Comparison of ENCODE assay signal across 14 mouse cellular contexts in genomic region chr6:97882931-97883330, GRCm38 (mm10).
DNase-seq lines count a peak whose midpoint lies in the region; ATAC-seq and TF ChIP-seq lines count a peak whose summit lies in the region.
"Had no signal": no experiment of that assay in that cellular context is flagged by ENCODE, and none has a peak within 500 bp of the region (broad histone marks: within the 10 kb centered on the region; RNA-seq: fewer than 3 reads in every experiment).

No protein-coding gene starts in this region.

- H3ac ChIP-seq in myocyte (ENCODE audit: control insufficient read depth, insufficient read length), result no peak overlapping the region

- no peaks in the 10 kb centered on the region for H3K9me3 ChIP-seq in heart, embryonic 12.5 days (replicated peaks)
- H3K9me3 ChIP-seq: midbrain, embryonic 12.5 days; neural tube, embryonic 12.5 days had no signal

- H3K9ac ChIP-seq in heart, embryonic 12.5 days, result no peak overlapping the region
- H3K9ac ChIP-seq: liver, embryonic 14.5 days; midbrain, embryonic 12.5 days; neural tube, embryonic 12.5 days had no signal

- H3K4me1 ChIP-seq in heart, embryonic 12.5 days (replicated peaks), result peaks cover 57% of the 10 kb centered on the region
- H3K4me1 ChIP-seq: neural tube, embryonic 12.5 days had no signal

- no peaks in the 10 kb centered on the region for H3K79me2 ChIP-seq in myocyte (ENCODE audit: control insufficient read depth, insufficient read depth)

- no peak overlapping the region for H3K4me2 ChIP-seq in heart, embryonic 12.5 days
- peak overlapping the region; percentile 73 for H3K4me2 ChIP-seq in myocyte (ENCODE audit: low read depth)
- H3K4me2 ChIP-seq: midbrain, embryonic 12.5 days; neural tube, embryonic 12.5 days had no signal

- intact Hi-C loops in left cerebral cortex, postnatal 4 days (cut with DNase I), result no loop called here
- intact Hi-C loops in left cerebral cortex, postnatal 10 days (cut with DNase I), result no loop called here

- peak overlapping the region; percentile 94 for H3K27ac ChIP-seq in heart, embryonic 12.5 days (ENCODE audit: poor library complexity, severe bottlenecking)
- H3K27ac ChIP-seq: liver, embryonic 14.5 days; midbrain, embryonic 12.5 days; neural tube, embryonic 12.5 days had no signal

- H3K36me3 ChIP-seq in heart, embryonic 12.5 days, result no peaks in the 10 kb centered on the region
- H3K36me3 ChIP-seq in myocyte (ENCODE audit: control insufficient read depth, insufficient read depth), result no peaks in the 10 kb centered on the region
- H3K36me3 ChIP-seq: midbrain, embryonic 12.5 days; neural tube, embryonic 12.5 days had no signal

- DNase-seq in heart, adult 18-20 months, result no peak
- peak; percentile 52 for DNase-seq in left cerebral cortex, postnatal 4 days
- DNase-seq in left cerebral cortex, postnatal 10 days (ENCODE audit: extremely low spot score in 1 of 2, low spot score in 2 of 2), result no peak
- peak; percentile 87 to 90 for DNase-seq in cerebellum, postnatal 10 days
- no peak for DNase-seq in gastrocnemius, adult 18-20 months (ENCODE audit: low spot score)
- DNase-seq in right cerebral cortex, postnatal 25 days, result no peak
- DNase-seq: gastrocnemius, postnatal 10 days had no signal

- no peaks in the 10 kb centered on the region for H3K27me3 ChIP-seq in heart, embryonic 12.5 days (replicated peaks)
- H3K27me3 ChIP-seq in myocyte (ENCODE audit: control insufficient read depth, insufficient read depth, insufficient read length), result no peaks in the 10 kb centered on the region
- H3K27me3 ChIP-seq: midbrain, embryonic 12.5 days; neural tube, embryonic 12.5 days; Patski had no signal

- WGBS in heart, embryonic 12.5 days, result 79% methylated on average over 8 of the region's 8 CpGs

- no peak for TF ChIP-seq POLR2A in myocyte (IDR thresholded peaks at IDR 0.05; ENCODE audit: insufficient read length, low read depth)

- no peak for ATAC-seq in heart, embryonic 12.5 days (ENCODE audit: insufficient number of reproducible peaks, low FRiP score)
- ATAC-seq: intestine, postnatal 0 days had no signal

- no peak overlapping the region for H3K4me3 ChIP-seq in heart, embryonic 12.5 days
- no peak overlapping the region for H3K4me3 ChIP-seq in myocyte
- H3K4me3 ChIP-seq: midbrain, embryonic 12.5 days; neural tube, embryonic 12.5 days had no signal

TF ChIP-seq in myocyte, 11 proteins besides CTCF, POLR2A, EP300 and RAD21:
- TF ChIP-seq E2F4 (IDR thresholded peaks at IDR 0.05; ENCODE audit: insufficient read depth) (no peak), REST (IDR thresholded peaks at IDR 0.05; ENCODE audit: insufficient read depth, insufficient read length) (no peak), CEBPB (IDR thresholded peaks at IDR 0.05; ENCODE audit: insufficient read depth, poor library complexity, severe bottlenecking) (no peak), MYOG (IDR thresholded peaks at IDR 0.05; ENCODE audit: control insufficient read depth in 1 of 3, insufficient read depth in 1 of 3, insufficient read length in 2 of 3, low read depth in 2 of 3) (no peak), TCF12 (IDR thresholded peaks at IDR 0.05; ENCODE audit: insufficient read depth, poor library complexity, severe bottlenecking) (no peak), TCF3 (IDR thresholded peaks at IDR 0.05; ENCODE audit: insufficient read length, low read depth) (no peak), POLR2AphosphoS2 (IDR thresholded peaks at IDR 0.05; ENCODE audit: insufficient read length, low read depth) (no peak), MYOD1 (IDR thresholded peaks at IDR 0.05; ENCODE audit: control insufficient read depth in 1 of 3, insufficient read length in 2 of 3, low read depth in 2 of 3) (no peak), SRF (IDR thresholded peaks at IDR 0.05; ENCODE audit: control insufficient read depth, insufficient read length, low read depth) (no peak), USF1 (IDR thresholded peaks at IDR 0.05; ENCODE audit: low read depth) (no peak), MAX (IDR thresholded peaks at IDR 0.05; ENCODE audit: low read depth) (no peak)
TF ChIP-seq in myocyte: peak in this region for 0.

Comparison
In these comparisons a context has a peak if more than half of its experiments do, and no peak if none do; other contexts are left out.
1. DNase-seq: peak in left cerebral cortex, postnatal 4 days (single experiment) and cerebellum, postnatal 10 days (2 of 2); none in heart, adult 18-20 months (0 of 2), left cerebral cortex, postnatal 10 days (0 of 2), gastrocnemius, adult 18-20 months (single experiment) and right cerebral cortex, postnatal 25 days (single experiment).